ENCODE assay signal across 8 mouse cellular contexts in genomic region chr7:17060031-17060781, GRCm38 (mm10). TPM values are rescaled to one million over a fixed set of nuclear protein-coding genes. Genes with fewer than 3 reads are reported as not detected.
A peak's percentile ranks its signal among the peaks of the same experiment; 100 is the strongest.
DNase-seq lines count a peak whose midpoint lies in the region; ATAC-seq and TF ChIP-seq lines count a peak whose summit lies in the region.

No protein-coding gene starts in this region.

- H3K4me2 ChIP-seq in intestine, postnatal 0 days (replicated peaks; ENCODE audit: low read depth): peak overlapping the region; percentile 85
- H3K4me2 ChIP-seq in midbrain, embryonic 13.5 days (replicated peaks): peak overlapping the region; percentile 11; the same call in 1 of the 2 replicates

- no peaks in the 10 kb centered on the region for H3K9me3 ChIP-seq in intestine, postnatal 0 days (ENCODE audit: control insufficient read depth)
- no peaks in the 10 kb centered on the region for H3K9me3 ChIP-seq in limb, embryonic 10.5 days (replicated peaks)
- no peaks in the 10 kb centered on the region for H3K9me3 ChIP-seq in midbrain, embryonic 13.5 days

- intact Hi-C loops in gastrocnemius, postnatal 36 days (cut with DNase I): loop anchor here (5.0 kb wide), 1 partner anchor 128 kb away; no protein-coding TSS in a partner anchor

- H3K36me3 ChIP-seq in intestine, postnatal 0 days (ENCODE audit: control insufficient read depth, insufficient read depth): no peaks in the 10 kb centered on the region
- no peaks in the 10 kb centered on the region for H3K36me3 ChIP-seq in limb, embryonic 10.5 days
- no peaks in the 10 kb centered on the region for H3K36me3 ChIP-seq in midbrain, embryonic 13.5 days

- peak overlapping the region; percentile 67 for H3K4me3 ChIP-seq in intestine, postnatal 0 days (ENCODE audit: low read depth, low read length)
- H3K4me3 ChIP-seq in limb, embryonic 10.5 days: no peak overlapping the region
- no peak overlapping the region for H3K4me3 ChIP-seq in midbrain, embryonic 13.5 days (replicated peaks)

- H3K9ac ChIP-seq in intestine, postnatal 0 days (ENCODE audit: low read depth, low read length): peak overlapping the region; percentile 69
- no peak overlapping the region for H3K9ac ChIP-seq in midbrain, embryonic 13.5 days (replicated peaks)

- TF ChIP-seq CTCF in intestine, postnatal 0 days (IDR thresholded peaks at IDR 0.05; ENCODE audit: low read depth): no peak

- 2% methylated on average over 9 of the region's 9 CpGs for WGBS in intestine, postnatal 0 days
- 84% methylated on average over 9 of the region's 9 CpGs for WGBS in limb, embryonic 10.5 days
- WGBS in midbrain, embryonic 13.5 days: 42% methylated on average over 9 of the region's 9 CpGs

- peak; percentile 95 for DNase-seq in adrenal gland, adult 2 months
- DNase-seq in cerebellum, postnatal 36 days: peak; percentile 93
- DNase-seq in gastrocnemius, postnatal 36 days: peak; percentile 96 to 98
- peak; percentile 27 for DNase-seq in limb, embryonic 10.5 days (ENCODE audit: low spot score)
- DNase-seq in spleen, adult 18-20 months: peak; percentile 59 to 66
- no peak for DNase-seq in embryo, embryonic 10.5 days (ENCODE audit: low spot score)

- H3K4me1 ChIP-seq in intestine, postnatal 0 days (replicated peaks; ENCODE audit: control insufficient read depth, insufficient read depth, low read length): 0 out of 2 replicates have a peak, but pooled peaks cover 15% of the 10 kb centered on the region
- peaks cover 71% of the 10 kb centered on the region for H3K4me1 ChIP-seq in limb, embryonic 10.5 days
- peaks cover 64% of the 10 kb centered on the region for H3K4me1 ChIP-seq in midbrain, embryonic 13.5 days (replicated peaks)

- peak overlapping the region; percentile 99 for H3K27ac ChIP-seq in intestine, postnatal 0 days (ENCODE audit: low read depth, low read length)
- H3K27ac ChIP-seq in limb, embryonic 10.5 days: peak overlapping the region; percentile 21; the same call in 1 of the 2 replicates
- H3K27ac ChIP-seq in midbrain, embryonic 13.5 days: 0 out of 2 replicates have a peak overlapping the region, but pooled peaks have one; percentile 36

- ATAC-seq in intestine, postnatal 0 days: peak; percentile 27
- ATAC-seq in midbrain, embryonic 13.5 days: peak; percentile 13

- H3K27me3 ChIP-seq in intestine, postnatal 0 days (replicated peaks; ENCODE audit: control insufficient read depth, insufficient read depth, low read length): no peaks in the 10 kb centered on the region
- H3K27me3 ChIP-seq in limb, embryonic 10.5 days (ENCODE audit: low read depth, poor library complexity, severe bottlenecking): peaks cover 13% of the 10 kb centered on the region; the same call in 1 of the 2 replicates
- peaks cover 38% of the 10 kb centered on the region for H3K27me3 ChIP-seq in midbrain, embryonic 13.5 days

RNA-seq across cellular contexts. Expression of gene Hif3a, which starts 2.0 kb away (rescaled TPM):
- total RNA-seq in adrenal gland, adult 2 months (2021): 1 to 10 TPM; 1.6 to 3.2 TPM
- 3.1 and 4.0 TPM in 2 replicates for polyA plus RNA-seq in adrenal gland, adult 2 months (2012; rRNA removed)
- total RNA-seq in gastrocnemius, postnatal 36 days (2021): 1 to 10 TPM; 1.2 to 1.3 TPM
- 15.9 and 18.4 TPM in 2 replicates for polyA plus RNA-seq in intestine, postnatal 0 days (2015; fragmentation: Nextera tagmentation; extraction: Ambion mirVana)
- 5.9 and 7.4 TPM in 2 replicates for polyA plus RNA-seq in limb, embryonic 10.5 days (2016; fragmentation: Nextera tagmentation; extraction: Ambion mirVana)
- polyA plus RNA-seq in midbrain, embryonic 13.5 days (2015; fragmentation: Nextera tagmentation; extraction: Ambion mirVana): 2.0 and 2.4 TPM in 2 replicates

RNA-seq across cellular contexts. Expression of gene Psg16, which starts 13.6 kb away (rescaled TPM):
- under 1 TPM; 0.35 to 0.58 TPM for total RNA-seq in adrenal gland, adult 2 months (2021)
- polyA plus RNA-seq in adrenal gland, adult 2 months (2012; rRNA removed): 0.13 and 0.33 TPM in 2 replicates
- under 1 TPM; 0.07 to 0.13 TPM for total RNA-seq in gastrocnemius, postnatal 36 days (2021)
- 0.33 and 0.46 TPM in 2 replicates for polyA plus RNA-seq in intestine, postnatal 0 days (2015; fragmentation: Nextera tagmentation; extraction: Ambion mirVana)
- 0.05 and 0.06 TPM in 2 replicates for polyA plus RNA-seq in limb, embryonic 10.5 days (2016; fragmentation: Nextera tagmentation; extraction: Ambion mirVana)
- polyA plus RNA-seq in midbrain, embryonic 13.5 days (2015; fragmentation: Nextera tagmentation; extraction: Ambion mirVana): 1.2 and 1.5 TPM in 2 replicates

RNA-seq across cellular contexts. Expression of gene Ppp5c, which starts 32.5 kb away (rescaled TPM):
- total RNA-seq in adrenal gland, adult 2 months (2021): 10 to 100 TPM; 82.2 to 86.0 TPM
- polyA plus RNA-seq in adrenal gland, adult 2 months (2012; rRNA removed): 164 and 179 TPM in 2 replicates
- total RNA-seq in gastrocnemius, postnatal 36 days (2021): 10 to 100 TPM; 62.4 to 62.7 TPM
- polyA plus RNA-seq in intestine, postnatal 0 days (2015; fragmentation: Nextera tagmentation; extraction: Ambion mirVana): 44.4 and 45.0 TPM in 2 replicates
- polyA plus RNA-seq in limb, embryonic 10.5 days (2016; fragmentation: Nextera tagmentation; extraction: Ambion mirVana): 149 and 158 TPM in 2 replicates
- polyA plus RNA-seq in midbrain, embryonic 13.5 days (2015; fragmentation: Nextera tagmentation; extraction: Ambion mirVana): 108 and 110 TPM in 2 replicates

Comparison
In these comparisons a context has a peak if more than half of its experiments do, and no peak if none do; other contexts are left out.
1. H3K27ac ChIP-seq: peak in every context shown above with its lines; median percentile 99 in intestine, postnatal 0 days; 36 in midbrain, embryonic 13.5 days; 21 in limb, embryonic 10.5 days.